Mouse (Mus musculus): ENCODE measurements at regions not wholly inside any gene's neighbourhood (a gene's known extent, or its start where the extent isn't known, plus 50 kb on each side); places are given as distances from the start of the nearest gene placed in this dataset.

- TF ChIP-seq CTCF (IDR thresholded peaks at IDR 0.05; ENCODE audit: control insufficient read depth, insufficient read depth, insufficient replicate concordance, low read depth, low read length) (no peak), POLR2A (IDR thresholded peaks at IDR 0.05; ENCODE audit: control insufficient read depth, low read depth, low read length) (no peak)
These were observed 75.7 kb upstream of the Jak1 start for GRCm38 (mm10) chr4:101340741-101341140.

All from testis, adult 2 months (tissue).